Mouse (Mus musculus) midbrain, postnatal 0 days (tissue): Measurements from ENCODE around the gene Nr1d1. TPM values are rescaled to one million over a fixed set of nuclear protein-coding genes. Genes with fewer than 3 reads are reported as not detected.

ENCODE experiments used
- ATAC-seq: fragments of 200-750 bp; cut with Nextera tagmentation; 2 replicates; pipeline ENCODE4 v1.8.0; 2017; ENCODE audit warnings: moderate number of reproducible peaks, mild to moderate bottlenecking, moderate TSS enrichment, moderate library complexity; ENCODE audit not compliant: low FRiP score
- DNase-seq: peaks from one replicate; pipeline ENCODE4 v3.0.0-alpha.2; 2015; ENCODE audit warnings: low spot score
- H3K27ac ChIP-seq: fragments of 300-500 bp; sonication (generic); 2 replicates; pipeline ENCODE4 v1.5.1; 2014; ENCODE audit warnings: low read depth, mild to moderate bottlenecking, low read length, mixed read lengths
- H3K27me3 ChIP-seq: fragments of 300-500 bp; sonication (generic); 2 replicates; pipeline ENCODE4 v1.6.1; 2014; ENCODE audit warnings: low read length, control low read depth, mixed read lengths; ENCODE audit not compliant: insufficient read depth
- H3K36me3 ChIP-seq: fragments of 300-500 bp; sonication (generic); 2 replicates; pipeline ENCODE4 v1.6.1; 2014; ENCODE audit warnings: low read length, control low read depth, mixed read lengths; ENCODE audit not compliant: insufficient read depth
- H3K4me1 ChIP-seq: fragments of 300-500 bp; sonication (generic); 2 replicates; pipeline ENCODE4 v1.6.1; 2014; ENCODE audit warnings: mild to moderate bottlenecking, control low read depth, antibody characterized with exemption, low read length, mixed read lengths; ENCODE audit not compliant: insufficient read depth
- H3K4me2 ChIP-seq: fragments of 300-500 bp; sonication (generic); 2 replicates; pipeline ENCODE4 v1.6.1; 2014; ENCODE audit warnings: low read depth, mild to moderate bottlenecking, low read length, mixed read lengths; ENCODE audit not compliant: poor library complexity, severe bottlenecking
- H3K4me3 ChIP-seq: fragments of 300-500 bp; sonication (generic); 2 replicates; pipeline ENCODE4 v1.5.1; 2014; ENCODE audit warnings: low read depth, mild to moderate bottlenecking, low read length, moderate library complexity
- H3K9ac ChIP-seq: fragments of 300-500 bp; sonication (generic); replicated peaks from 2 replicates; pipeline ENCODE4 v1.6.1; 2014; ENCODE audit warnings: mild to moderate bottlenecking, low read length, moderate library complexity, mixed read lengths; ENCODE audit not compliant: poor library complexity, severe bottlenecking
- H3K9me3 ChIP-seq: fragments of 300-500 bp; sonication (generic); 2 replicates; pipeline ENCODE4 v1.6.1; 2016; ENCODE audit warnings: low read length, control low read depth
- CTCF ChIP-seq: IDR thresholded peaks from 2 replicates; pipeline ENCODE4 v1.5.1; 2016; ENCODE audit warnings: antibody characterized with exemption, mild to moderate bottlenecking
- WGBS: fragments of 180-500 bp; shearing (Covaris S2); extraction: QIAGEN DNeasy Blood & Tissue Kit; methylation state at CpG from one replicate; pipeline ENCODE4 v1.1.7; 2014; 5-methylcytosine and 5-hydroxymethylcytosine counted together
- polyA plus RNA-seq: library from polyadenylated mRNA; unstranded; fragments of >200 nt; fragmentation: Nextera tagmentation; extraction: Ambion mirVana; gene quantifications from 2 replicates; pipeline ENCODE4 v1.2.1, GENCODE M21; 2015
- total RNA-seq: library from RNA; depleted of rRNA; stranded (reverse); fragments of >200 nt; gene quantifications from 2 replicates; pipeline ENCODE4 v1.2.3, GENCODE M21; 2014

Nr1d1 gene
- total and polyA plus RNA-seq, 2 experiments from 2014 or later: 11.0 to 14.3 TPM

DNA sequence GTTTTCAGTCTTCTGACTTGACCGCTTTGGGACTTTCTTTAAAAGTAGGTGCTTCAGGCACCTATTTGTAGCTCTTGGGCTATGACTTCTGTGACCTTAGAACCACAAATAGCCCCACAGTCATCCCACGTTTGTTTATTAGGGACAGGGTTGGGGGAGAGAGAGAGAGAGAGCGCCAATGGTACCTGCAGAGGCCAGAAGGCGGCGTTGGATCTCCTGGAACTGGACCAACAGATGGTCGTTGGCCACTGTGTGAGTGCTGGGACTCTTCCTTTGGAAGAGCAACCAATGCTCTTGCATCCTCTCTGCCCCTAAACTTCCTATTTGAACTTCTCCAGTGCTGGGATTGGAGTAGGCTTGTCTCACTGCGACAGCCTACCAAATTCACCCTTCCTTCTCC is 12.1 kb upstream of the Nr1d1 start:
- H3K4me3 ChIP-seq: no peak overlapping the region
- no peak overlapping the region for H3K4me2 ChIP-seq
- H3K36me3 ChIP-seq: no peaks in the 10 kb centered on the region
- ATAC-seq (no peak), DNase-seq (no peak)
- 35% methylated on average over 7 of the region's 7 CpGs for WGBS
- peak overlapping the region; percentile 83; the same call in 1 of the 2 replicates for H3K27ac ChIP-seq
- no peaks in the 10 kb centered on the region for H3K9me3 ChIP-seq
- no peaks in the 10 kb centered on the region for H3K27me3 ChIP-seq
- no peak overlapping the region for H3K9ac ChIP-seq
- no peak for TF ChIP-seq CTCF
- peaks cover 18% of the 10 kb centered on the region for H3K4me1 ChIP-seq

DNA sequence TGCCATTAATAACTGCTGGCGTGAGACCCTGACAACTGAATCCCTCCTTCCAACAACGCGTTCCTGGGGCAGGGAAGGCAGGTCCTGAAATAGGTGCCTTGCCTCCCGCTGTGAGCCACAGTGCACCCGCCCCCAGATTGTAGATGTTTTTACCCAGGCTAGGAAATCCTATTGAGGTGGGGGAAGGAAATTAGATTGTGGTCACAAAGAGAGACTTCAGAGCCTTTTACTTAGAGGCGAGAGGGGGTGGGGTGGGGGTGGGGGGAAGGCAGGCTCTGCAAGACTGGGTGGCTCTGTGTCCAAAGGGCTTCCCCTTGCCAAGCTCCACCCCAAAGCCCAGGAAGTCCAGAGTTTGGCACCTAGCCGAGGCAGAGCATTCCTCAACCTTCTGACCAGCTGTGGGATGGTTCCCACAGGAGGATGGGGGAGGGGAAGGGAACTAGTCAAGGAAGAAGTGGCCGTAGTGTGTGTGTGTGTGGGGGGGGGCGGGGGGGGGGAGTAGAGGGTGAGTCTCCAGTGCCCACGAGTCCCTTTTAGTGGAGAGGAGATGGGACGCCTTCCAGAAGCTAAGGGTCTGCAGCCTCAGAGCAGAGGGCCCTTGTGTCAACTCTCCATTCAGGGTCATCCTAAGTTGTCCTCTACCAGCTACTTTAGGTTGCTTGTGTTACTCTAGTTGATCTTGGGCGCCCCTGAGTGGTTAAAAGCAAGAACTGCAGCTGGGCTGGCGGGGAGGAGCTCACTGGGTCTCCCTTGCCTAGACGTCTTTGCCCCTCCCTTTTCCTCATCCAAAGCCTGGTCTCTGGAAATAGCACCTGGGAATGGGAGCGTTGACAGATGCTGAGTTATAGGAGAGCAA is 11.5 kb upstream of the Nr1d1 start:
- 2% methylated on average over 14 of the region's 15 CpGs for WGBS
- Histone ChIP-seq H3K27me3 (no peaks in the 10 kb centered on the region), H3K4me2 (peak overlapping the region; percentile 42), H3K4me3 (peak overlapping the region; percentile 6; the same call in 1 of the 2 replicates), H3K27ac (peak overlapping the region; percentile 83), H3K9ac (peak overlapping the region; percentile 5; the same call in 1 of the 2 replicates), H3K9me3 (no peaks in the 10 kb centered on the region), H3K36me3 (no peaks in the 10 kb centered on the region), H3K4me1 (peaks cover 23% of the 10 kb centered on the region)
- ATAC-seq: peak; percentile 45
- DNase-seq: peak; percentile 93
- TF ChIP-seq CTCF: peak; percentile 89

- Histone ChIP-seq H3K4me2 (peak overlapping the region; percentile 42), H3K9me3 (no peaks in the 10 kb centered on the region), H3K36me3 (no peaks in the 10 kb centered on the region), H3K27me3 (no peaks in the 10 kb centered on the region), H3K9ac (peak overlapping the region; percentile 5; the same call in 1 of the 2 replicates), H3K4me3 (peak overlapping the region; percentile 6; the same call in 1 of the 2 replicates), H3K27ac (peak overlapping the region; percentile 83), H3K4me1 (peaks cover 23% of the 10 kb centered on the region)
- 7% methylated on average over 12 of the region's 12 CpGs for WGBS
- peak; percentile 81 for TF ChIP-seq CTCF
- DNase-seq: peak; percentile 92
- peak; percentile 46; the same call in 1 of the 2 replicates for ATAC-seq
These were observed 10.7 kb upstream of the Nr1d1 start for GRCm38 (mm10) chr11:98785772-98786281.

DNA sequence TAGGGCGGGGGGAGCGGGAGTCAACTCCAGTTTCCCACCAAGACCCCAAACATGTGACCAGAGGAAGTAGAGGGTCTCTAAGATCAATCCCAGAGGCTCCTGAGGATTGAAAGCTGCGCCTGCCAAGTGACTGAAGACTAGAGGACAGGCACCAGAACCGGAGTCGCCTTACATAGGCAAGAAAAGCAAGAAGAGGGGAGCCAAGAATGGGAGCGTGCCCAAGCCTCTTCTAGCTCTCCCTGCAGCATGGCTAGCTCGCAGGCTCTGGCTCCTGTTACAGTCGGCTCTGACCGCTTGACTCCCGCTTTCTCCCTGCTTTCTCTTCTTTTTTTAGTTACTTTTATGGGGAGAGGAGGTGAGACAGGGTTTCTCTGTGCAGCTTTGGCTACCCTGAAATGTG is 10.1 kb upstream of the Nr1d1 start:
- peaks cover 23% of the 10 kb centered on the region for H3K4me1 ChIP-seq
- DNase-seq (no peak), ATAC-seq (no peak)
- no peak overlapping the region for H3K4me2 ChIP-seq
- no peaks in the 10 kb centered on the region for H3K9me3 ChIP-seq
- no peak overlapping the region for H3K4me3 ChIP-seq
- no peaks in the 10 kb centered on the region for H3K27me3 ChIP-seq
- 71% methylated on average over 10 of the region's 10 CpGs for WGBS
- H3K36me3 ChIP-seq: no peaks in the 10 kb centered on the region
- TF ChIP-seq CTCF: no peak
- no peak overlapping the region for H3K9ac ChIP-seq
- H3K27ac ChIP-seq: 0 out of 2 replicates have a peak overlapping the region, but pooled peaks have one; percentile 83

- Histone ChIP-seq H3K27ac (0 out of 2 replicates have a peak overlapping the region, but pooled peaks have one; percentile 70), H3K36me3 (no peaks in the 10 kb centered on the region), H3K27me3 (no peaks in the 10 kb centered on the region), H3K9ac (no peak overlapping the region), H3K9me3 (no peaks in the 10 kb centered on the region), H3K4me2 (no peak overlapping the region), H3K4me3 (no peak overlapping the region), H3K4me1 (peaks cover 23% of the 10 kb centered on the region)
- TF ChIP-seq CTCF: no peak
- DNase-seq: no peak
- no peak for ATAC-seq
- 79% methylated on average over 4 of the region's 4 CpGs for WGBS
These were observed 9.0 kb upstream of the Nr1d1 start for GRCm38 (mm10) chr11:98784139-98784538.

- no peaks in the 10 kb centered on the region for H3K9me3 ChIP-seq
- WGBS: 1% methylated on average over 18 of the region's 20 CpGs
- TF ChIP-seq CTCF: no peak
These were observed 8.1 kb upstream of the Nr1d1 start for GRCm38 (mm10) chr11:98783236-98783696.

More at GRCm38 (mm10) chr11:98783236-98783696, 8.1 kb upstream of the Nr1d1 start:
- H3K27me3 ChIP-seq: no peaks in the 10 kb centered on the region
- H3K4me1 ChIP-seq: peaks cover 23% of the 10 kb centered on the region
- no peaks in the 10 kb centered on the region for H3K36me3 ChIP-seq
- peak overlapping the region; percentile 43 for H3K4me2 ChIP-seq
- peak overlapping the region; percentile 1 for H3K9ac ChIP-seq
- peak overlapping the region; percentile 6; the same call in 1 of the 2 replicates for H3K4me3 ChIP-seq
- H3K27ac ChIP-seq: peak overlapping the region; percentile 70
- DNase-seq (peak; percentile 81), ATAC-seq (peak; percentile 51; the same call in 1 of the 2 replicates)
